Mouse (Mus musculus): ENCODE results near the gene Ift43.
A peak's percentile ranks its signal among the peaks of the same experiment; 100 is the strongest.

The Ift43 gene

GRCm38 (mm10) chr12:86129696-86130095 lies 47.4 kb downstream of the Ift43 start:
- DNase-seq: no peak

DNA sequence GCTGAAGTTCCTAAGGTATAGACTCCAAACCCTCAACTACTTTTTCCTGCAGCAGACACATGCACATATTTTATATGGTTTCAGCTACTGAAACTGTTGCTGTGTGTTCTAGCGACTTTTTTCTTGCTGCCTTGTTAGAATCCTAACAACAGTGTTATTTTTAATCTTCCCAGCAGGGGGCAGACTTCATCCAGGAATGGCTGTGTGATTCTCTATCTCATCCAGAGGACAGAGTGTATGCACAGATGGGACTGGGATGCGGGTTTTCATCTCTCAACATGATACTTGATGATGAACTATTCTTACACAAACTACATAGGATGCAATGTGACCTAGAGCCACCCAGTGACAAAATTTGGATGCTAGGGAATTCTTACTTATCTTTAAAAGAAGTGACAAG lies 50.5 kb downstream of the Ift43 start:
- DNase-seq: peak; percentile 67

- DNase-seq: no peak
These were observed 53.4 kb downstream of the Ift43 start for GRCm38 (mm10) chr12:86135691-86136090.

GRCm38 (mm10) chr12:86138696-86139095 lies 56.4 kb downstream of the Ift43 start:
- no peak for DNase-seq

- DNase-seq: no peak
These were observed 60.0 kb downstream of the Ift43 start for GRCm38 (mm10) chr12:86142389-86142788.

GRCm38 (mm10) chr12:86146246-86146645 lies 63.9 kb downstream of the Ift43 start:
- no peak for DNase-seq

DNA sequence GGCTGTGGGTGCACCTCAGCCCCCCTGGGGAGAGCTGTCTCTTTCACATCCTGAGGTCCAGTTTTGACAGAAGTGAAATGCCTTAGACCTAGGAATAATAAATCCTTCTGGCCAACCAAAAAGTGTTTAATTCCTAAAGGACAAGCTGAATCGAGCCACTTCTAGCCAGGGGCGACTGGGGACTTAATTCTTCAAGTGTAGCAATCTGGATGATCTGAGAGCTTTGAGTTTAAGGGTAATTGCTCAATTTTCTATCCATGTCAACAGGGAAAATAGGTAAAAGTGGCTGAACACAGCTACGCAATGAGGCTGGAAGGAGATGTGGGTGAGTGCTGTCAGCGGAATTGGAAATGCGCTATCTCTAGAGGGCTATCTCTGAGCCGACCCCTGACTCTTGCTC lies 65.9 kb downstream of the Ift43 start:
- DNase-seq: no peak

DNA sequence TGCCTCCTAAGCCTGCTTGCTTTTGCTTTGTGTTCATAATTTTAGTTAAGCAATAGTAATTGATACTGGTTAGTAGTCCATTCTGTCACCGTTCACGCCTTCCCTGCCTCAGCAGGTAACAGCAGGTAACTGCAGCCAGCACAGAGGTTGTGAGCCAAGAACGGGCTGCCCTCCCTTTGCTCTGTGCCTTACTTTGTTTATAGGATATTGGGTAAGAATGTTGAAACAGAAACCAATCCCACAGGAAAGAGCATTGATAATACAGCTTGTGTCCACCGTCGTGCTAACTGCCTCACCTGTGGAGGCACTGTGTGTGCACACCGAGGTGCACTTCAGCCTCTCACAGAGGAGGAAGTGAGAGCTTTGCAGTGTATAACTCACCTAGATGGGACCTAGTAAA lies 66.7 kb downstream of the Ift43 start:
- DNase-seq: no peak

DNA sequence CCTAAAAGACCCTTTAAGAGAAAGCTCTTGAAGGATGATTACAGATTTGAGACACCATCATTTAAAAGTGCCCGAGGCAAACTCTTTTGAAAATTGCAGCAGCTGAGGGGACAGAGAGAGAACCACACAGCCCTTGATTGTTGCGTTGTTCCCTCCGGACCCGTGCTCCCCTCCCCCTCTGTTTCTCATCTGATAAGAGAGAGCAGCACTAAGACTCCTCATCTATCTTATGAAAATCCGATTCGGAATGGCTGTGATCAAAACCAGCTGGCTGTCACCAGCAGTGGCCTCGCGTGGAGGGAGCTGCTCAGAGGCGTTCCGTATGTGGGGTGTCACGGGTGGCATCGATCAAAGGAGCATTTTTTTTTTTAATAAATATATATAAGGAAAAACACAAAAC lies 69.6 kb downstream of the Ift43 start:
- no peak for DNase-seq

DNA sequence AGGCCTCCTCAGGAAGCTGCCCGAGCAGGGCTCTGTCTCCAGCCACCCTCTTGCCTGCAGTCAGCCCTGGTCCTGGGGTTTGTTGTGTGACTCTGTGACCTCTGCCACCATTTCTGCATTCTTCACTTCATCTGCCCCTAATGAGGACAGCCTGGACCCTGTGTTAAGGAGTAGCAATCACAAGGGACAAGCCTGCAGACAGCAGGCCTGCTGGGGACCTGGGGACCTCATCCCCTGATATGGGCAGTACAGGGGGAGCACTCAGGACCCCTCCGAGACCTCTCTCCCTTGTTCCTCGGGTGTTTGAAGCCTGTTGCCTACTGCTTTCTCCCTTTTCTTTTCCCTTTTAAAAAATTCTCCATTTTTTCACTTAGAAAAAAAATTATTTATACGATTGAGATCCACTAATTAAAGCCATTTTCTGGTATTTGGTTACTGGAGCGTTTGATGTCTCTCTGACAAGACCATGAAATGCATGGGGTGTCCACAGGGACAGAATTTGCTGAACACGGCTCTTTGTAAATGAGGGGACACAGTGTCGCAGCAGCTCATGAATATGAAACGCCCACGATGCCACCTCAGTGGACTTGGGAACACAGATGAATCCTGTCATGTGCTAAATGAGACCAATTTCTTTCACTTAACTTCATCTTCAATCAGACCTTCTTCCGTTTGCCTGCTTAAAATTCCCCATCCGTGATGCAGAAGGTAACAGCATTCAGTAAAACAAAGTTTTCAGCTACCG lies 71.0 kb downstream of the Ift43 start:
- DNase-seq: no peak

DNA sequence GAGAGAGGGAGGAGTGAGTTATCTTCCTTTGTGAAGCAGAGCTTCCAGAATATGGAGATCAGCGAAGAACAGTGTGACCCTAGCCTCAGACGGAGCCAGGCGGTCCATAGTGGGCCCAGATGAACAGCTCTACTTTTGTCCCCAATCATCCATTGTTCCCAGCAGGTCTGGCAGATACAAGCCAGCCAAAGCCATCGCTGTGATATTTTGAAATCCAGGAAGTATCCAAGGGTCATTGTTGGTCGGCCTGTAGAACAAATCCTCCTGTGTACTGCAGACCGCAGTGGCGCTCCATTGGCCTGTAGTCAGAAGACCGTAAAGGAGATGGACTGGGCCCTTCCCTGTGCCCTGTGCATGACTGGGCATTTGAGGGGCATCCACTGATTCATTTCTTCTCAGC lies 72.8 kb downstream of the Ift43 start:
- DNase-seq: no peak

- no peak for DNase-seq
These were observed 74.8 kb downstream of the Ift43 start for GRCm38 (mm10) chr12:86157166-86157565.

DNA sequence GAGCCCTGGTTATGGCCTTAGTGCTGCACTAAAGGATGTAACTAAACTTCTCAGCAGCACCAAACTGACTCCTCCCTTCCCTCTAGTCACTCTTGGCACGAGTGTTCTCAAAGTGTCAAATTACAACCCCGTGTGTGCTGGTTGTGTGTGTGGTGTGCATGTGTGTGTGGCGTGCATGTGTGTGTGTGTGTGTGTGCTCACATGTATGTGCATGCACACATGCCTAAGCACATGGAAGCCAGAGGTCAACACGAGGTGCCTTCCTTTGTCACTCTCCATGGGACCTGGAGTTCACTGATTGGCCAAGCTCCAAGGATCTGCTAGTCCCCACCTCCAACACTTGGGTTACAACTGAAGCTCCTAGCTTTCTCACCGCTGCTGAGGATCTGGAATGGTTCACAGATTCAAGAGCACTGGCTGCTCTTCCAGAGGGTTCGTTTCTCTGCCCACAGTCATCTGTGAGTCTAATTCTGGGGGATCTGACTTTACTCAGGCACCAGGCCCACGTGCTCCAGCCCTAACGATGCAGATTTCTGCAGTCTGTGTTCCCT lies 75.6 kb downstream of the Ift43 start:
- DNase-seq: no peak

- DNase-seq: peak; percentile 10
These were observed 76.5 kb downstream of the Ift43 start for GRCm38 (mm10) chr12:86158689-86159483.

- DNase-seq: no peak
These were observed 79.1 kb downstream of the Ift43 start for GRCm38 (mm10) chr12:86161436-86161835.

DNA sequence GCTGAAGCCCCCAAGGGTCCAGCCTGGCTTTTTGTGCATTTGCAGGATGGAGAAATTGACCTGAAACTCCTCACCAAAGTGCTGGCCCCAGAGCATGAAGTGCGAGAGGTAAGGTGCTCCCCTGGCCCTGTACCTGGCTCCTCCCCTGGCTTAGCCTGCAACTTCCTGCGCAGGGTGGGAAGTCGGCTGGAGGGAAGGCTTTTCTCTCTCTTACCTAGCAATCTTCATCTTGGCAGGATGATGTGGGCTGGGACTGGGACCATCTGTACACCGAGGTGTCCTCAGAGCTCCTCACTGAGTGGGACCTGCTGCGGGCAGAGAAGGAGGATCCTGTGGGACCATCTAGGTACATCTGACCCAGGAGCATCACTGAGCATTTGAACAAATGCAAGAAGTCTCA lies 79.6 kb downstream of the Ift43 start:
- no peak for DNase-seq

- no peak for DNase-seq
These were observed 80.8 kb downstream of the Ift43 start for GRCm38 (mm10) chr12:86162890-86163816.

GRCm38 (mm10) chr12:86166244-86166643 lies 83.9 kb downstream of the Ift43 start:
- no peak for DNase-seq

GRCm38 (mm10) chr12:86167075-86167474 lies 84.7 kb downstream of the Ift43 start:
- peak; percentile 5 for DNase-seq

GRCm38 (mm10) chr12:86168712-86169111 lies 86.4 kb downstream of the Ift43 start:
- DNase-seq: no peak

- no peak for DNase-seq
These were observed 86.9 kb downstream of the Ift43 start for GRCm38 (mm10) chr12:86169195-86169594.

GRCm38 (mm10) chr12:86173314-86173713 lies 91.0 kb downstream of the Ift43 start:
- no peak for DNase-seq

GRCm38 (mm10) chr12:86174369-86174768 lies 92.0 kb downstream of the Ift43 start:
- no peak for DNase-seq
